Mouse (Mus musculus) hindbrain, postnatal 0 days (tissue): ENCODE data around the gene Tmem259. TPM values are rescaled to one million over a fixed set of nuclear protein-coding genes. Genes with fewer than 3 reads are reported as not detected.
A peak's percentile ranks its signal among the peaks of the same experiment; 100 is the strongest.

Experiments used
- ATAC-seq: fragments of 200-750 bp; cut with Nextera tagmentation; 2 replicates; pipeline ENCODE4 v1.8.0; 2017; ENCODE audit warnings: mild to moderate bottlenecking, moderate TSS enrichment, moderate library complexity
- DNase-seq: peaks from one replicate; pipeline ENCODE4 v3.0.0-alpha.2; 2015; ENCODE audit warnings: low spot score
- H3K27ac ChIP-seq: fragments of 300-500 bp; sonication (generic); 2 replicates; pipeline ENCODE4 v1.5.1; 2014; ENCODE audit warnings: mild to moderate bottlenecking
- H3K27me3 ChIP-seq: fragments of 300-500 bp; sonication (generic); 2 replicates; pipeline ENCODE4 v1.6.1; 2014; ENCODE audit warnings: low read length, mixed read lengths; ENCODE audit not compliant: insufficient read depth
- H3K36me3 ChIP-seq: fragments of 300-500 bp; sonication (generic); 2 replicates; pipeline ENCODE4 v1.6.1; 2014; ENCODE audit warnings: low read length, mixed read lengths; ENCODE audit not compliant: insufficient read depth
- H3K4me1 ChIP-seq: fragments of 300-500 bp; sonication (generic); 2 replicates; pipeline ENCODE4 v1.6.1; 2014; ENCODE audit warnings: antibody characterized with exemption, low read length, mixed read lengths; ENCODE audit not compliant: insufficient read depth
- H3K4me2 ChIP-seq: fragments of 300-500 bp; sonication (generic); 2 replicates; pipeline ENCODE4 v1.6.1; 2014; ENCODE audit warnings: low read depth, mild to moderate bottlenecking, low read length, moderate library complexity, mixed read lengths
- H3K4me3 ChIP-seq: fragments of 300-500 bp; sonication (generic); 2 replicates; pipeline ENCODE4 v1.5.1; 2014; ENCODE audit warnings: low read length
- H3K9ac ChIP-seq: fragments of 300-500 bp; sonication (generic); replicated peaks from 2 replicates; pipeline ENCODE4 v1.6.1; 2014; ENCODE audit warnings: mild to moderate bottlenecking, low read length, moderate library complexity, mixed read lengths
- H3K9me3 ChIP-seq: fragments of 300-500 bp; sonication (generic); 2 replicates; pipeline ENCODE4 v1.6.1; 2016; ENCODE audit warnings: low read length, mixed read lengths
- CTCF ChIP-seq: IDR thresholded peaks from 2 replicates; pipeline ENCODE4 v1.5.1; 2016; ENCODE audit warnings: antibody characterized with exemption, control low read depth, low read depth
- WGBS: fragments of 180-500 bp; shearing (Covaris S2); extraction: QIAGEN DNeasy Blood & Tissue Kit; methylation state at CpG from one replicate; pipeline ENCODE4 v1.1.7; 2014; 5-methylcytosine and 5-hydroxymethylcytosine counted together
- polyA plus RNA-seq: library from polyadenylated mRNA; unstranded; fragments of >200 nt; fragmentation: Nextera tagmentation; extraction: Ambion mirVana; gene quantifications from 2 replicates; pipeline ENCODE4 v1.2.1, GENCODE M21; 2015
- total RNA-seq: library from RNA; depleted of rRNA; stranded (reverse); fragments of >200 nt; gene quantifications from 2 replicates; pipeline ENCODE4 v1.2.3, GENCODE M21; 2014

Tmem259 gene
- total and polyA plus RNA-seq, 2 experiments from 2014 or later = 25.6 to 179 TPM

GRCm38 (mm10) chr10:79983670-79984069, 460 bp downstream of the Tmem259 start:
- H3K9ac ChIP-seq = peak overlapping the region; percentile 87
- peak overlapping the region; percentile 68 for H3K4me2 ChIP-seq
- no peaks in the 10 kb centered on the region for H3K9me3 ChIP-seq
- DNase-seq (peak; percentile 66), ATAC-seq (no peak)
- TF ChIP-seq CTCF = no peak
- H3K36me3 ChIP-seq = peaks cover 5% of the 10 kb centered on the region; the same call in 1 of the 2 replicates
- H3K4me3 ChIP-seq = peak overlapping the region; percentile 68
- peak overlapping the region; percentile 97 for H3K27ac ChIP-seq
- H3K27me3 ChIP-seq = peaks cover 7% of the 10 kb centered on the region; the same call in 1 of the 2 replicates
- H3K4me1 ChIP-seq = peaks cover 21% of the 10 kb centered on the region
- under 1% methylated on average over 14 of the region's 21 CpGs for WGBS

- peak overlapping the region; percentile 87 for H3K9ac ChIP-seq
- peaks cover 10% of the 10 kb centered on the region; the same call in 1 of the 2 replicates for H3K36me3 ChIP-seq
These were observed 925 bp downstream of the Tmem259 start for GRCm38 (mm10) chr10:79983205-79983604.

GRCm38 (mm10) chr10:79979401-79980155, 4.6 kb downstream of the Tmem259 start:
- DNase-seq (no peak), ATAC-seq (no peak)
- no peaks in the 10 kb centered on the region for H3K27me3 ChIP-seq
- peaks cover 24% of the 10 kb centered on the region; the same call in 1 of the 2 replicates for H3K36me3 ChIP-seq
- no peak overlapping the region for H3K9ac ChIP-seq
- TF ChIP-seq CTCF = no peak
- H3K4me2 ChIP-seq = no peak overlapping the region
- peaks cover 14% of the 10 kb centered on the region for H3K4me1 ChIP-seq
- no peak overlapping the region for H3K4me3 ChIP-seq
- no peaks in the 10 kb centered on the region for H3K9me3 ChIP-seq
- 92% methylated on average over 22 of the region's 22 CpGs for WGBS
- no peak overlapping the region for H3K27ac ChIP-seq

More at GRCm38 (mm10) chr10:79983205-79983604, 925 bp downstream of the Tmem259 start:
- Histone ChIP-seq H3K9me3 (no peaks in the 10 kb centered on the region), H3K27me3 (peaks cover 3% of the 10 kb centered on the region; the same call in 1 of the 2 replicates), H3K4me3 (peak overlapping the region; percentile 68), H3K4me1 (peaks cover 21% of the 10 kb centered on the region), H3K4me2 (peak overlapping the region; percentile 68), H3K27ac (peak overlapping the region; percentile 97; the same call in 1 of the 2 replicates)
- DNase-seq (no peak), ATAC-seq (no peak)
- WGBS = 71% methylated on average over 5 of the region's 5 CpGs
- TF ChIP-seq CTCF = no peak

GRCm38 (mm10) chr10:79978061-79978460, 6.1 kb downstream of the Tmem259 start:
- 94% methylated on average over 20 of the region's 21 CpGs for WGBS
- Histone ChIP-seq H3K4me1 (peaks cover 10% of the 10 kb centered on the region), H3K36me3 (peaks cover 24% of the 10 kb centered on the region; the same call in 1 of the 2 replicates), H3K9me3 (no peaks in the 10 kb centered on the region), H3K4me3 (no peak overlapping the region), H3K9ac (no peak overlapping the region), H3K27me3 (no peaks in the 10 kb centered on the region), H3K4me2 (no peak overlapping the region), H3K27ac (no peak overlapping the region)
- no peak for ATAC-seq
- TF ChIP-seq CTCF = no peak
- no peak for DNase-seq

GRCm38 (mm10) chr10:79977324-79977723, 6.8 kb downstream of the Tmem259 start:
- TF ChIP-seq CTCF = no peak
- H3K4me1 ChIP-seq = 0 out of 2 replicates have a peak, but pooled peaks cover 3% of the 10 kb centered on the region
- H3K27ac ChIP-seq = no peak overlapping the region
- H3K4me3 ChIP-seq = no peak overlapping the region
- H3K9ac ChIP-seq = no peak overlapping the region
- no peak overlapping the region for H3K4me2 ChIP-seq
- H3K27me3 ChIP-seq = no peaks in the 10 kb centered on the region
- H3K36me3 ChIP-seq = peaks cover 24% of the 10 kb centered on the region; the same call in 1 of the 2 replicates
- ATAC-seq (no peak), DNase-seq (no peak)
- no peaks in the 10 kb centered on the region for H3K9me3 ChIP-seq
- 87% methylated on average over 28 of the region's 28 CpGs for WGBS

- Histone ChIP-seq H3K4me3 (no peak overlapping the region), H3K27ac (no peak overlapping the region), H3K4me2 (no peak overlapping the region), H3K36me3 (peaks cover 24% of the 10 kb centered on the region; the same call in 1 of the 2 replicates), H3K9ac (no peak overlapping the region), H3K4me1 (0 out of 2 replicates have a peak, but pooled peaks cover 1% of the 10 kb centered on the region), H3K27me3 (no peaks in the 10 kb centered on the region), H3K9me3 (no peaks in the 10 kb centered on the region)
- 75% methylated on average over 33 of the region's 36 CpGs for WGBS
- TF ChIP-seq CTCF = no peak
- DNase-seq (no peak), ATAC-seq (no peak)
These were observed 7.4 kb downstream of the Tmem259 start for GRCm38 (mm10) chr10:79976722-79977107.
